Mouse (Mus musculus): ENCODE results near the gene Trrap. TPM values are rescaled to one million over a fixed set of nuclear protein-coding genes. Genes with fewer than 3 reads are reported as not detected.

The Trrap gene
- polyA plus RNA-seq, 1 experiment from 2014 or later: 88.8 TPM

DNA sequence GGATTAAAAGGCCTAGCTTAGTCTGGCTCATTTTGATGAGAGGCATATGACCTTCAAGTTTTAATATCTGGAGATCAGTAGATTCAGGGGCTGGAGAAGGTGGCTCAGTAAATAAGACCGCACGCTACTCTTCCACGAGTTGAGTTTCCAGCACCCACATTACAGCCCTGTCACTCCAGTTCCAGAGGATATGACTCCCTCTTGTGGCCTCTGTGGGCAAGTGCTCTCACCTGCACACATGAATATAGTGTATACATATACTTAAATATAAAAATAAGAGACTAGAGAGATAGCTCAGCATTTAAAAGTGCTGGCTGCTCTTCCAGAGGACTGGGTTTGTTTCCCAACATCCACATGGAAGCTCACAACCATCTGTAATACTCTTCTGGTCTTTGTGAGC lies 84.3 kb downstream of the Trrap start:
- H3K4me2 ChIP-seq (replicated peaks): no peak overlapping the region
- 95% methylated on average over 3 of the region's 3 CpGs for WGBS
- no peak overlapping the region for H3K27ac ChIP-seq
- no peaks in the 10 kb centered on the region for H3K4me1 ChIP-seq
- H3K36me3 ChIP-seq: peaks cover 100% of the 10 kb centered on the region
- no peak overlapping the region for H3K4me3 ChIP-seq
- H3K9ac ChIP-seq: no peak overlapping the region
- no peak for ATAC-seq (ENCODE audit: low FRiP score, low read depth)
- H3K27me3 ChIP-seq: no peaks in the 10 kb centered on the region
- no peaks in the 10 kb centered on the region for H3K9me3 ChIP-seq

DNA sequence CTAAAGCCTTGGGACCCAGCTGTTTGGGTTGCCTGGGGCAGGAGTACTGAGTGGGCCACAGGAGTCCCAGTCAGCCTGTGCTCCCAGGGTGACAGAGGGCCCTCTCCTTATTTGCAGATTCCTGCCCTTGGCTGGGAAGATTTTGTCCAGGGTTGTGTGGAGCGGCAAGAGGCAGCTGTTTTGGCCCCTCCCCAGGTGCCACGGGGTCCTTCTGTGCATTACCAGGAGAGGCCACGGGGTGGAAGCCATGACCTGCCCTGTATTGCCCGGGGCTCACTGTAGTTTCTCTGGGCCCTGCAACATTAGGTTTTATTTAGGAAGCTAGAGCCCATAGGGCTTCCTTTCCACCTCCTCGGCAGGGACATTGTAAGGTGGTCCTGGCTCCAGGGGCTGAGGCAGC lies 86.4 kb downstream of the Trrap start:
- Histone ChIP-seq H3K9ac (no peak overlapping the region), H3K27me3 (no peaks in the 10 kb centered on the region), H3K4me3 (no peak overlapping the region), H3K4me2 (replicated peaks) (no peak overlapping the region), H3K36me3 (peaks cover 98% of the 10 kb centered on the region), H3K27ac (no peak overlapping the region), H3K9me3 (no peaks in the 10 kb centered on the region), H3K4me1 (no peaks in the 10 kb centered on the region)
- WGBS: 85% methylated on average over 5 of the region's 5 CpGs
- no peak for ATAC-seq (ENCODE audit: low FRiP score, low read depth)

DNA sequence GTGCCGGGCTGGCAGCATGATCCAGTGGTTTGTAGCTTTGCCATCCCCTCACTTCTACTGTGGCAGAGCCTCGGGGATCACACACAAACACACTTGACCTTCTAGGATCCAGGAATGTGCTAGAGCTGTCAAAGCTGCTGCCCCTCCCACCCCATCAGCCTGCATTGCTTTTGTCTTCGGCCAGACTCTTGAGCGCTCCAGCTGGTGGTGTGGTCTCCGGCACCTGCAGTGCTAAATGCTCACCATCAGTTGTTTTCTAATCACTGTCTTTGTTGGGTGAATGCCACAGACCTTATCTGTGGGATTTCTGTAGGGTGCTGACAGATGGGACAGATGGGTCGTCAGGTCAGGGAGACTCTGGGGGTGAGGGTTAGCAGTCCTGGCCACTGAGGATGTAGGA lies 88.4 kb downstream of the Trrap start:
- WGBS: 78% methylated on average over 6 of the region's 6 CpGs
- ATAC-seq (ENCODE audit: low FRiP score, low read depth): no peak

DNA sequence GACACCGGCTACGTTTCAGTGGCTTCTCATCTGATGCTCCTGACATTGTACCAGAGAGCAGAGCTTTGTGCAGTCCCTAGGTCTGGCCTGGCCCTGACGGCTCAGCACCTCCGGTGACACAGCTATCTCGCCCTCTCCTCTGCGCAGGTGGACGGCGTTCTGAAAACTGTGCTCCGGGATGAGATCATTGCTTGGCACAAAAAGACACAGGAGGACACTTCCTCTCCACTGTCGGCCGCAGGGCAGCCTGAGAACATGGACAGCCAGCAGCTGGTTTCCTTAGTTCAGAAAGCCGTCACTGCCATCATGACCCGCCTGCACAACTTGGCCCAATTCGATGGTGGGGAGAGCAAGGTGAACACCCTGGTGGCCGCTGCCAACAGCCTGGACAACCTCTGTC lies 91.0 kb downstream of the Trrap start:
- H3K4me1 ChIP-seq: no peaks in the 10 kb centered on the region
- no peak overlapping the region for H3K4me3 ChIP-seq
- no peak for ATAC-seq (ENCODE audit: low FRiP score, low read depth)
- H3K27me3 ChIP-seq: no peaks in the 10 kb centered on the region
- H3K4me2 ChIP-seq (replicated peaks): no peak overlapping the region
- H3K9me3 ChIP-seq: peaks cover 12% of the 10 kb centered on the region
- H3K27ac ChIP-seq: no peak overlapping the region
- no peak overlapping the region for H3K9ac ChIP-seq
- H3K36me3 ChIP-seq: peaks cover 76% of the 10 kb centered on the region
- WGBS: 96% methylated on average over 15 of the region's 15 CpGs

More for the DNA sequence above, 88.4 kb downstream of the Trrap start:
- H3K27me3 ChIP-seq: no peaks in the 10 kb centered on the region
- H3K4me2 ChIP-seq (replicated peaks): no peak overlapping the region
- H3K4me1 ChIP-seq: no peaks in the 10 kb centered on the region
- no peak overlapping the region for H3K27ac ChIP-seq
- H3K9me3 ChIP-seq: peaks cover 7% of the 10 kb centered on the region
- H3K4me3 ChIP-seq: no peak overlapping the region
- H3K36me3 ChIP-seq: peaks cover 97% of the 10 kb centered on the region
- H3K9ac ChIP-seq: no peak overlapping the region

DNA sequence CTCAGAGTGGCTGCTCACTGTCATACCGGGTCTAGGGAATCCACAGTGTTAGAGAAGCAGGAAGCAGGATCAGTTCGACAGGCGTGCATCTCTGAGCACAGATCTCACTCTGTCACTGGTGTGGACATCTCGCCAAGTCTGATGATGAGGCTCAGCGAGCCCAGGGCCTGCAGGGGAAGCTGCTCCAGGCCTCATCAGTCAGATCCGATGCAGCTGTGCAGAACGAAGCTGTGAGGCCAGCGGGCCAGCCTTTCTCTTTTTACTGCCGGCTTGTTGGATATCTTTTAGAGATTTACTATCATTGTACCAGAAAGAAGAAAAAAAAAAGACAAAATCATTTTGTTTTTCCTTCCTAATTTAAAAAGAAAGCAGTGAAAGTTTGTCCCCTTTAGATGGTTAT lies 91.8 kb downstream of the Trrap start:
- peaks cover 68% of the 10 kb centered on the region for H3K36me3 ChIP-seq
- H3K4me2 ChIP-seq (replicated peaks): no peak overlapping the region
- 94% methylated on average over 9 of the region's 9 CpGs for WGBS
- no peak for ATAC-seq (ENCODE audit: low FRiP score, low read depth)
- no peak overlapping the region for H3K4me3 ChIP-seq
- no peaks in the 10 kb centered on the region for H3K4me1 ChIP-seq
- H3K27ac ChIP-seq: no peak overlapping the region
- H3K9ac ChIP-seq: no peak overlapping the region
- peaks cover 12% of the 10 kb centered on the region for H3K9me3 ChIP-seq
- no peaks in the 10 kb centered on the region for H3K27me3 ChIP-seq

DNA sequence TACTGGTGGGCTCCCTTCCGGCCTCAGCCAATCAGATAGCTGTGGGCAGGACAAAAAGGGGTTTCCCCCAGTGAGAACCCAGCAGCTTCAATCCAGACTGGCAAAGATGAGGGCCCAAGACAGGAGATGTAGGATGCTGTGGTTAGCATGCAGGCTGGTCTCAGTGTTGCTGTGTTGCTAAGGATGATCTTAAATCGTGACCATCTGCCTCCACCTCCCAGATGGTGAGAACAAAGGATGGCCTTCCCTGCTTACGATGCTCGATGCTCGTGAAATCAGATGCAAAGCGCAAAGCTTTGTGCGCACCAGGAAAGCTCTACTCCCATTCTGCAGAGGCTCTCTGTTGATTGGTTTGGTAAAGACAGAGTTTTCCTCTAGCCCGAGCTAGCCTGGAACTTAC lies 93.4 kb downstream of the Trrap start:
- Histone ChIP-seq H3K9ac (no peak overlapping the region), H3K27me3 (no peaks in the 10 kb centered on the region), H3K36me3 (peaks cover 52% of the 10 kb centered on the region), H3K27ac (no peak overlapping the region), H3K4me1 (no peaks in the 10 kb centered on the region), H3K4me3 (no peak overlapping the region), H3K9me3 (peaks cover 12% of the 10 kb centered on the region), H3K4me2 (replicated peaks) (no peak overlapping the region)
- 96% methylated on average over 8 of the region's 8 CpGs for WGBS
- ATAC-seq (ENCODE audit: low FRiP score, low read depth): no peak

DNA sequence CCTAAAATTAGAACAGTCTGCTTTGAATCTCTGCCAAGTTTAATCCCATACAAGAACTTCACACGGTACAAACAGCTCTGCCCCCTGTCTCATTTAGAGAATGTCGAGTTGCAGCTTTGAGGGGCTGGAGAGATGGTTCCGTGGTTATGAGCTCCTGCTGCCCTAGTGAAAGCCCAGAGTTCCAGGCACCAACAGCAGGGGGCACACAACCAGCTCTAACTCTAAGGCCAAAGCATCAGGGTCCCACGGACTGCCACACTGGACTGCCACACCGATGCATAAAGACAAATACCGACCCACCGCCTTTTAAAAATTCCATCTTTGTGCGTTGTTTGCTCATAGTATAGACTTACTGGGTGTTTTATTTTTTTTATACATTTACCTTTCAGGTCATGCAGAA lies 99.4 kb downstream of the Trrap start:
- Histone ChIP-seq H3K9me3 (no peaks in the 10 kb centered on the region), H3K36me3 (no peaks in the 10 kb centered on the region; the same call in 1 of the 2 replicates), H3K27me3 (no peaks in the 10 kb centered on the region), H3K4me2 (replicated peaks) (no peak overlapping the region), H3K4me3 (no peak overlapping the region), H3K9ac (no peak overlapping the region), H3K27ac (no peak overlapping the region), H3K4me1 (0 out of 2 replicates have a peak, but pooled peaks cover 5% of the 10 kb centered on the region)
- no peak for ATAC-seq (ENCODE audit: low FRiP score, low read depth)
- WGBS: 84% methylated on average over 8 of the region's 8 CpGs

DNA sequence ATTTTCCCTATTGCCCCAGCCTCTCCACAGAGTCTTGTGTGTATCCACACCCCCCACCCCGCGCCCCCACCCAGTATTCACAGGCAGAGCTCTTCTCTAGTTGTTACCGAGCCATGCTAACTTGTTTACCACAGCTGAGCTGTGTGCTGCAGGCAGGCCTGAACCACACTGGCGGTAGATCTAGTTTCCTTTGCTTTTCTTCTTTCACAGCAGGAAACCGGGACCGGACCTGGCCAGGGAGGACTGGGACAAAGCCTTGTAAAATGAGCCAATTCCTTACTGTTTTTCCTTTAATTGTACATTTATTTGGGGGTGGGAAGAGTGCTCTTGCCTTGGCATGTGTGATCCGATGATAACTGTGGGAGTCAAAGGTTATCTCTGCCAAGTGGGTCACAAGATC lies 101.9 kb downstream of the Trrap start:
- no peak for ATAC-seq (ENCODE audit: low FRiP score, low read depth)
- Histone ChIP-seq H3K4me2 (replicated peaks) (no peak overlapping the region), H3K4me3 (no peak overlapping the region), H3K9me3 (no peaks in the 10 kb centered on the region), H3K27ac (no peak overlapping the region), H3K9ac (no peak overlapping the region), H3K36me3 (no peaks in the 10 kb centered on the region; the same call in 1 of the 2 replicates), H3K4me1 (0 out of 2 replicates have a peak, but pooled peaks cover 7% of the 10 kb centered on the region), H3K27me3 (no peaks in the 10 kb centered on the region)
- WGBS: 62% methylated on average over 7 of the region's 7 CpGs

DNA sequence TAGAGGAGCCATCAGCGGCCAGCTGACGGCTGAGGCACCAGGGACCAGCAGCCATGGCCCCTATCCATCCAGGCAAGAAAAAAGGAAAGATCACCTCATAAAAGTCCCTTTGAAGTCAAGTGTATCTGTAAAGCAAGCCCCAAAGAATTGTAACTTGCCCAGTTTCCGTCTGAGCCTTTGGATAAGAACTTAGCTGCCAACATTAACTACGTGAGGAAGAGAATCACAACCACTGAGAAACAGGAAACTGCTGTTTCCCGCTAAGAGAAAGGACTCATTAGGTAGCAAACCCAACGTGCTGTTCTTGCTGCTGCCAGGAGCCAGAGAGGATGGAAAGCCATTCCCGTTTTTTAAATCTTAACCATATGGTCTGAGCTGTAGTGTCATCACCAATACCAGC lies 103.2 kb downstream of the Trrap start:
- Histone ChIP-seq H3K27ac (no peak overlapping the region), H3K36me3 (no peaks in the 10 kb centered on the region; the same call in 1 of the 2 replicates), H3K9me3 (no peaks in the 10 kb centered on the region), H3K4me3 (no peak overlapping the region), H3K4me2 (replicated peaks) (no peak overlapping the region), H3K4me1 (0 out of 2 replicates have a peak, but pooled peaks cover 7% of the 10 kb centered on the region), H3K27me3 (no peaks in the 10 kb centered on the region), H3K9ac (no peak overlapping the region)
- WGBS: 25% methylated on average over 7 of the region's 7 CpGs
- ATAC-seq (ENCODE audit: low FRiP score, low read depth): no peak

DNA sequence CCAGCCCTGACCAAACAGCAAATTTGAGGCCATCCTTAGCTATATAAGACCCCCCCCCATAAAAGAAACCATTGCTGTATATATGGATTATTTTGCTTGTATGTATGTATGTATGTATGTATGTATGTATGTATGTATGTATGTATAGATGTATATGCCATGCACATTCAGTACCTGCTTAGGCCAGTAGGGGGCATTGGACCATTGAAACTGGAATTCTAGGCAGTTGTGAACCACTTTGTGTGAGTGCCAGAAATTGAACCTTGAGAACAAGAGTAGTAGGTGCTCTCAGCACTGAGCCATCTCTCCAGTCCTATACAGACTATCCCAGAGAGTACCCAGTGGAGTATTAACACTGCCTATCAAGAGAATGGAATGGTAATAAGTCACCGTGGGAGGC lies 104.2 kb downstream of the Trrap start:
- WGBS: 88% methylated on average over 1 of the region's 1 CpGs
- Histone ChIP-seq H3K4me3 (no peak overlapping the region), H3K36me3 (peaks cover 2% of the 10 kb centered on the region; the same call in 1 of the 2 replicates), H3K4me1 (0 out of 2 replicates have a peak, but pooled peaks cover 7% of the 10 kb centered on the region), H3K27me3 (no peaks in the 10 kb centered on the region), H3K9me3 (no peaks in the 10 kb centered on the region), H3K9ac (no peak overlapping the region), H3K27ac (no peak overlapping the region), H3K4me2 (replicated peaks) (no peak overlapping the region)
- ATAC-seq (ENCODE audit: low FRiP score, low read depth): no peak

DNA sequence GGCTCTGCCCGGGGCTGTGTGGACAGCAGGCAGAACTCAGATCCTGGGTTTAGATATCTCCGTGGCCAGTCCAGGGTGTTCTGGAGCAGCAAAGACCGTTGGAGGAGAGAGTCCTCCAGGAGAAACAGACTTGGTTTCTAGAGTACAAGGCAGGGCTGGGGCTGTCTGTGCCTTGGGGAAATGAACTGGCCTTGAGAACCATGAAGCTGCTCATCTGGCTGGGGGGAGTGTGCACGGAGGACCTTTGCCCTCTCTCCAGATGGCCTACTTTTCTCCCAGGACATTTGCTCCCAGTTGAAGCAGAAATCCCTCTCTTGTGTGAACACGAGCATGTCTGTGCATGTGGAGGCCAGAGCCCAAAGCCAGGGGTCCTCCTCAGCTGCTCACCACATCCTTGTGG lies 104.8 kb downstream of the Trrap start:
- no peak overlapping the region for H3K9ac ChIP-seq

DNA sequence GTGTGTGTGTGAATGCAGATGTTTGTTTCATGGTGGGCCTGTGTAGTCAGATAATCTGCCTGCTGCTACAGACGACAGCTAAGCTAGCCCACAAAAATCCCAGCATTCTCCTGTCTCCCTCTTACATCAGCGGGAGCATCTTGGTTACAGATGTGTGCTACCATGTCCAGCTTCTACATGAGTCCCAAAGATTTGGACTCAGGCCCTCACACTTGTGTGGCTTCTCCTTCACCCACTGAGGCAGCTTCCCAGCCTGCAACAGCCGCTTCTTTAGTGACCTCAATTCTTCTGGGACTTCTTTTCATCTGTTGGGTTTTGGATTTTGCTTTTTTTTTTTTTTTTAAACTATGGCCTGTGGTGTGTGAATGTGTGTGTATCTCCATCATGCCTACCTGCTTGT lies 105.3 kb downstream of the Trrap start:
- no peak overlapping the region for H3K27ac ChIP-seq
- H3K27me3 ChIP-seq: no peaks in the 10 kb centered on the region
- H3K4me3 ChIP-seq: no peak overlapping the region
- no peak overlapping the region for H3K4me2 ChIP-seq (replicated peaks)
- H3K36me3 ChIP-seq: peaks cover 13% of the 10 kb centered on the region
- 59% methylated on average over 3 of the region's 3 CpGs for WGBS
- H3K9me3 ChIP-seq: no peaks in the 10 kb centered on the region
- no peak for ATAC-seq (ENCODE audit: low FRiP score, low read depth)
- 0 out of 2 replicates have a peak, but pooled peaks cover 7% of the 10 kb centered on the region for H3K4me1 ChIP-seq
- no peak overlapping the region for H3K9ac ChIP-seq

More for the DNA sequence above, 104.8 kb downstream of the Trrap start:
- H3K4me1 ChIP-seq: 0 out of 2 replicates have a peak, but pooled peaks cover 7% of the 10 kb centered on the region
- no peaks in the 10 kb centered on the region for H3K9me3 ChIP-seq
- WGBS: 54% methylated on average over 5 of the region's 5 CpGs
- no peak overlapping the region for H3K27ac ChIP-seq
- no peaks in the 10 kb centered on the region for H3K27me3 ChIP-seq
- peaks cover 8% of the 10 kb centered on the region for H3K36me3 ChIP-seq
- no peak overlapping the region for H3K4me3 ChIP-seq
- H3K4me2 ChIP-seq (replicated peaks): no peak overlapping the region
- no peak for ATAC-seq (ENCODE audit: low FRiP score, low read depth)

DNA sequence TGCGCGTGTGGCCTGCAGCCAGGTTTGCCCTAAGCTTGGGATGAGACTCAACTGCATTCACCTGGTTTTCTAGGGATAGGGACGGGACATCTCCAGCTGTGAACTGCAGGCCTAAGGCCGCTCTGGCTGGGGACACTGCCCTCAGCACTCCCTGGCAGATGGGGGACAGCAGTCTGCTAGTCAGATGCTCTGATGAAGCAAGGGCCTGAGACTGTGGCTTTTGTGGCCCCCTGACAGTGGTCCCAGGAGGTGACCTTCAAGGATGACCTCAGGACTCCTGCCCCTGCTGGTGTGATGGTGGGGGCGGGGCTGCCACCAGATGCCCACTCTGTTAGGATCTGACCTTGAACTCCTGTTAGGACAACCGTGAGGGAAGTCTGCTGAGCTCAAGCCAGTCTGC lies 107.7 kb downstream of the Trrap start:
- 0 out of 2 replicates have a peak, but pooled peaks cover 7% of the 10 kb centered on the region for H3K4me1 ChIP-seq
- H3K9me3 ChIP-seq: no peaks in the 10 kb centered on the region
- no peak overlapping the region for H3K4me2 ChIP-seq (replicated peaks)
- peaks cover 37% of the 10 kb centered on the region for H3K36me3 ChIP-seq
- no peak overlapping the region for H3K4me3 ChIP-seq
- H3K9ac ChIP-seq: no peak overlapping the region
- no peak overlapping the region for H3K27ac ChIP-seq
- no peaks in the 10 kb centered on the region for H3K27me3 ChIP-seq
- no peak for ATAC-seq (ENCODE audit: low FRiP score, low read depth)
- WGBS: 84% methylated on average over 6 of the region's 6 CpGs
